Mouse (Mus musculus) stomach, embryonic 16.5 days (tissue): ENCODE data around the gene Med27. TPM values are rescaled to one million over a fixed set of nuclear protein-coding genes. Genes with fewer than 3 reads are reported as not detected.
"Not testable (repeated sequence)": the region's sequence is repeated elsewhere in the genome, so short reads cannot be mapped to it uniquely, and the experiment has no call there.

Experiments
- ATAC-seq: fragments of 200-750 bp; cut with Nextera tagmentation; 2 replicates; pipeline ENCODE4 v1.8.0; 2017; ENCODE audit warnings: moderate number of reproducible peaks, moderate TSS enrichment; ENCODE audit not compliant: insufficient read depth, low FRiP score
- H3K27ac ChIP-seq: fragments of 300-500 bp; sonication (generic); 2 replicates; pipeline ENCODE4 v1.5.1; 2014; ENCODE audit warnings: low read length
- H3K27me3 ChIP-seq: fragments of 300-500 bp; sonication (generic); 2 replicates; pipeline ENCODE4 v1.6.1; 2014; ENCODE audit warnings: low read length, control low read depth, mixed read lengths; ENCODE audit not compliant: control insufficient read depth, insufficient read depth
- H3K36me3 ChIP-seq: fragments of 300-500 bp; sonication (generic); 2 replicates; pipeline ENCODE4 v1.6.1; 2014; ENCODE audit warnings: low read length; ENCODE audit not compliant: control insufficient read depth, insufficient read depth
- H3K4me1 ChIP-seq: fragments of 300-500 bp; sonication (generic); 2 replicates; pipeline ENCODE4 v1.6.1; 2014; ENCODE audit warnings: low read length, control low read depth, mixed read lengths; ENCODE audit not compliant: control insufficient read depth, insufficient read depth
- H3K4me2 ChIP-seq: fragments of 300-500 bp; sonication (generic); 2 replicates; pipeline ENCODE4 v1.6.1; 2014; ENCODE audit warnings: low read depth, low read length, mixed read lengths
- H3K4me3 ChIP-seq: fragments of 300-500 bp; sonication (generic); replicated peaks from 2 replicates; pipeline ENCODE4 v1.5.1; 2014; ENCODE audit warnings: mild to moderate bottlenecking, low read length
- H3K9ac ChIP-seq: fragments of 300-500 bp; sonication (generic); 2 replicates; pipeline ENCODE4 v1.6.1; 2014; ENCODE audit warnings: low read length
- H3K9me3 ChIP-seq: fragments of 300-500 bp; sonication (generic); replicated peaks from 2 replicates; pipeline ENCODE4 v1.6.1; 2016; ENCODE audit warnings: low read length, control low read depth; ENCODE audit not compliant: control insufficient read depth
- WGBS: fragments of 180-500 bp; shearing (Covaris S2); extraction: QIAGEN DNeasy Blood & Tissue Kit; methylation state at CpG from one replicate; pipeline ENCODE4 v1.1.7; 2014; 5-methylcytosine and 5-hydroxymethylcytosine counted together
- polyA plus RNA-seq: library from polyadenylated mRNA; unstranded; fragments of >200 nt; fragmentation: Nextera tagmentation; extraction: Ambion mirVana; gene quantifications from 2 replicates; pipeline ENCODE4 v1.2.1, GENCODE M21; 2015

The Med27 gene
- polyA plus RNA-seq, 1 experiment from 2014 or later: 37.0 TPM

DNA sequence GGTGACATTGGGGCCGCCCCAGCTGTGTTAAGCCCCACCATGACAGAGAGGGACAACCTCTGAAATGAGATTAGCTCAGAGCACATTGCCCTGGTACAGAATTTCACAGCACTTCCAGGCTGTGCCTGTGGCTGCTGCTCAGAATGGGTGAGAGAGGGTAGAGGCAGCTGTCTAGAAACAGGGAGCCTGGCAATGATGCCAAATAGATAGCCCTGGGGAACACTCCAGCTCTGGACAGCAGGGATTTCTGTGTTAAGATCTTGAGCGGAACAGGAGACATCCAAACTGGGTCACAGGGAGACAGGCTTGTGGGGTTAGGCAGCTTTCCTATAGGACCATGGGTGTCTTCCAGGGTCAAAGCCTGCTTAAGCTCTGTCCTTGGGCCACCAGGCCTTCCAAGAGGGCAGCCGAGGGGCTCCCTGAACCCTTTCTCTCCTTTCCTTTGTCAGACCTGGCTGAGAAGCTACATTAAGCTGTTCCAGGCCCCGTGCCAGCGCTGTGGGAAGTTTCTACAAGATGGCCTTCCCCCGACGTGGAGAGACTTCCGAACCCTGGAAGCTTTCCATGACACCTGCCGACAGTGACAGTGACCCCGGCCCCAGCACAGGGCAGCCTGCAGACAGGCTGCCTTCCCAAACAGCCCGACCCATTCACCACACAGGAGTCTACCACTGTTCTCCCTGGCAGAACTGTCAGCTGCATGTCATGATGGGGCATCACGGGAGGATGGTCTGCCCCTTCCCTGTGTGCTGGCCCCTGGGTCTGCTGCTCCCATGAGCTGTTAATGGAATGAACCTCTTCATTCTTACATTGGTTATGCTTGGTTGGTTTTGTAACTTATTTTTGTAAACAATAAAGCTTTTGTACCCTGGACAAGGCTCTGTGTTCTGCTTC, 177.5 kb downstream of the Med27 start:
- H3K9ac ChIP-seq: no peak overlapping the region
- no peaks in the 10 kb centered on the region for H3K9me3 ChIP-seq
- ATAC-seq: no peak
- H3K36me3 ChIP-seq: no peaks in the 10 kb centered on the region
- no peaks in the 10 kb centered on the region for H3K4me1 ChIP-seq
- 74% methylated on average over 12 of the region's 12 CpGs for WGBS
- no peaks in the 10 kb centered on the region for H3K27me3 ChIP-seq
- H3K27ac ChIP-seq: no peak overlapping the region
- H3K4me3 ChIP-seq: no peak overlapping the region
- H3K4me2 ChIP-seq: no peak overlapping the region

DNA sequence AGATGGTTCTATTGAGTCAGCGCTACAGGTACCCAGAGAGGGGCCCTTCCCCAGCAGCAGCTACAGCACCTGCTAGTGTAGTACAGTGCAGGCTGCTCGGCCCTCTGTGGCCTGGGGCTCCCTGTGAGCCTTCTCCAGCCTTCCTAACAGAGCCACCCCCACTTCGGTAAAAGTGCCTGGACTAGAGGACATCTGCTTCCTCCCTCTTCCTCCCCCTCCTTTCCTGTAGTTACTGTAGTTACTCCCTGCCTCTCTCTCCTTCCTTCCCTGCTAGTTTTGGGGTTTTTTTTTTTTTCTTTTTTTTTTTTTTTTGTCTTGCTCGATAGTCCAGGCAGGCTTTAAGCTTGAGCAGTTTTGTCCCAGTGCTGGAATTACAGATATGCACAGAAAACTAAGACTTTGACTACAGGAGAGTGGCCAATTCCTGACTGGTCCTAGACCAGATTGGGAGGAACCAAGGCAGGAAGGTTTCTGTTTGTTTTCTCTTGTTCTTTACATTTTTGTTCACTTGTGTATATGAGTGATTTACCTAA, 178.7 kb downstream of the Med27 start:
- Histone ChIP-seq H3K4me2 (no peak overlapping the region), H3K4me1 (no peaks in the 10 kb centered on the region), H3K9ac (no peak overlapping the region), H3K27ac (no peak overlapping the region), H3K36me3 (no peaks in the 10 kb centered on the region), H3K9me3 (no peaks in the 10 kb centered on the region), H3K27me3 (no peaks in the 10 kb centered on the region), H3K4me3 (no peak overlapping the region)
- no peak for ATAC-seq
- WGBS: 42% methylated on average over 4 of the region's 4 CpGs

DNA sequence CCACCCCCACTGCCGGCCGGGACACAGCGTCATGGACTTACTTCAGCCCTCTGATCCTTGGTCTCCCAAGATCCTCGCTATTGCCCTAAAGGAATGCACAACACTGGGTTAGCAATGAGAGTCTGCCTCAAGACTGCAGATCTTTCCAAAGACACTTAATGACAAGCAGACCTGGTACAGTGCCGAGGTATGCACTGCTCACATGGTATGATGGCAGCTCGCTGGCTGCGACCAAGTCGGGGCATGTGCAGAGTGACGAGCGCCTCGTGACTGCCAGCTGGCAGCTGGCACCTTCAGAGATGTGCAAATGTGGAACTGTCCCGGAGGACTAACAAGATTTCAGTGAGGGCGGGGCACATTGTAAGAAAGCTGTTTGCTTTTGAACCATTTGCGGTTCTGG, 179.6 kb downstream of the Med27 start:
- Histone ChIP-seq H3K4me3 (no peak overlapping the region), H3K9ac (no peak overlapping the region), H3K4me1 (no peaks in the 10 kb centered on the region), H3K27ac (no peak overlapping the region), H3K9me3 (no peaks in the 10 kb centered on the region), H3K27me3 (no peaks in the 10 kb centered on the region), H3K36me3 (no peaks in the 10 kb centered on the region), H3K4me2 (no peak overlapping the region)
- 77% methylated on average over 14 of the region's 14 CpGs for WGBS
- peak; percentile 61; the same call in 1 of the 2 replicates for ATAC-seq

DNA sequence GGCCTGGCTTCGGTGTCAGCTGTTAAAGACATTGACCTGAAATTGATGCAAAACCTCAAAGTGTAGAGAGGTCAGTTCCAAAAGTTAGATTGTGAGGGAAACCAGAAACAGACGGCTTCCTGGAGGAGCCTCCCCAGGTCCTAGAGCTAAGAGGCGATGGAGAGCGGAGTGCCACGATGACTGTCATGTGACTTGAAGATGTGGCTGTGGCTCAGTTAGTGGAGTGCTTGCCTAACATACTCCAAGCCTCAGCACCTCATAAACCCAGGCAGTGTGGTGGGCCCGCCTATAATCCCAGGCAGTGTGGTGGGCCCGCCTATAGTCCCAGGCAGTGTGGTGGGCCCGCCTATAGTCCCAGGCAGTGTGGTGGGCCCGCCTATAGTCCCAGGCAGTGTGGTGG, 180.9 kb downstream of the Med27 start:
- not testable (repeated sequence) for ATAC-seq, H3K4me3 ChIP-seq, H3K4me1 ChIP-seq, H3K27me3 ChIP-seq, H3K27ac ChIP-seq, H3K9ac ChIP-seq, H3K9me3 ChIP-seq, H3K36me3 ChIP-seq, H3K4me2 ChIP-seq
- WGBS: 82% methylated on average over 7 of the region's 9 CpGs

DNA sequence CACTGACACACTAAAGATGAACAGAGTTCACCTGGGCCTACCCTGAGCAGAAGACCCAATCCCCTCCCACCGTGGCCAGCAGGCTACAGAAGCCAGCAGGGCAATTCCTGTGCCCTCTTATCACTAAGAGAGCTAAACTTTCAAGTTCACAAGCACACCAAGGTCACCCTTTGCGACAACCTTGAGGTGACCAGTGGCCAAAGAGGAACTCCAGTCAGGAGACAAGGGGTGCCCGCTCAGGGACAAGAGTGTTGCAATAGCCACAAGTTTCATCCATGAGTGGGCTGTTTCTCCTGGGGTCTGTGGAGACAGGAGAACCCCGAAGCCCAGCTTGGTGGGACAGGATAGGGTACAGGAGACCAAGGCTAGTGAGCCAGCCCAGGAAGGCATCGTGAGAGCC, 182.2 kb downstream of the Med27 start:
- 83% methylated on average over 5 of the region's 5 CpGs for WGBS

DNA sequence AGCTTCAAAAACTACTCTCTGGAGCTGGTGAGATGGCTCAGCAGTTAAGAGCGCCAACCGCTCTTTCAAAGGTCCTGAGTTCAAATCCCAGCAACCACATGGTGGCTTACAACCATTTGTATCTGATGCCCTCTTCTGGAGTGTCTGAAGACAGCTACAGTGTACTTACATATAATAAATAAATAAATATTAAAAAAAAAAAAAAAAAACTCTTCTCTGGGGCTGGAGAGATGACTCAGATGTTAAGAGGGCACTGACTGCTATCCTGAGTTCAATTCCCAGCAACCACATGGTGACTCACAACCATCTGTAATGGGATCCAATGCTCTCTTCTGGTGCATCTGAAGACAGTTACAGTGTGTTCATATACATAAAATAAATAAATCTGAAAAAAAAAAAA, 183.2 kb downstream of the Med27 start:
- not testable (repeated sequence) for ATAC-seq
- 98% methylated on average over 2 of the region's 2 CpGs for WGBS

More for the DNA sequence above, 182.2 kb downstream of the Med27 start:
- no peak overlapping the region for H3K27ac ChIP-seq
- H3K9me3 ChIP-seq: no peaks in the 10 kb centered on the region
- H3K36me3 ChIP-seq: no peaks in the 10 kb centered on the region
- no peak for ATAC-seq
- no peak overlapping the region for H3K4me3 ChIP-seq
- H3K27me3 ChIP-seq: no peaks in the 10 kb centered on the region
- no peak overlapping the region for H3K9ac ChIP-seq
- no peak overlapping the region for H3K4me2 ChIP-seq
- H3K4me1 ChIP-seq: no peaks in the 10 kb centered on the region

DNA sequence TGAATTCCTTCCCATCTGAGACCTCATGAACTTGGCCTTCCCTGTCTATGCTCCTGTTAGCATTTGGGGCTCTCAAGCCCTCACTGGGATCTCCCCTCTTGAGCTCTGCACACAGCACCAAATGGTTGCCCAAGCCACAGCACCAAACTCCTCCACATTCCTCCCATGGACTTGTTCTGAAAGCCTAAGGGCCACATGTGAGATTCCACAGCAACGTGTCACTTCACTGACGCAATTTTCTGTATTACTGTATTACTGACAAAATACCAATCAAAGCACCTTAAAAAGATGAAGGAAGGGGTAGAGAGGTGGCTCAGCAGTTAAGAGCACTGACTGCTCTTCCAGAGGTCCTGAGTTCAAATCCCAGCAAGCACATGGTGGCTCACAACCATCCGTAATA, 185.6 kb downstream of the Med27 start:
- Histone ChIP-seq H3K4me2 (no peak overlapping the region), H3K27ac (no peak overlapping the region), H3K4me1 (no peaks in the 10 kb centered on the region), H3K9me3 (no peaks in the 10 kb centered on the region), H3K4me3 (no peak overlapping the region), H3K9ac (no peak overlapping the region), H3K27me3 (no peaks in the 10 kb centered on the region), H3K36me3 (no peaks in the 10 kb centered on the region)
- no peak for ATAC-seq
- WGBS: 88% methylated on average over 3 of the region's 3 CpGs

More for the DNA sequence above, 183.2 kb downstream of the Med27 start:
- not testable (repeated sequence) for H3K27ac ChIP-seq, H3K27me3 ChIP-seq, H3K4me2 ChIP-seq, H3K36me3 ChIP-seq, H3K9me3 ChIP-seq, H3K4me3 ChIP-seq, H3K4me1 ChIP-seq, H3K9ac ChIP-seq

DNA sequence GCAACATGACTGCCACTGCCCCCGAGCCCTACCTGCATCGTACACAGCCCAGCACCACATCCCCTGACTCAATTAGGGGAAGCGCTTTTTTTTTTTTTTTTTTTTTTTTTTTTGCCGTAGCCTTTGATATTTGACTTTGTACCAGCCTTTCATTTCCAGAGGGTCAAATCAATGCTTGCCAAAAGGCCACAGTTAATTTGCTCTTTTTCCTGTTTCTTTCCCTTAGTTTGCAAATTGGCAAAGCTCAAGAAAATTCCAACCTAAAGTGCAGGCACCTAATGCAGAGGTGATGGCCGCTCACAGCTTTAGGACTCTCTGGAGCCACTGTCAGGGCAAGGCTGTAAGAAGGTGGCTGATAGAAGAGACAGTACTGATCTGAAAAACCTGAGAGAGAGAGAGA, 186.3 kb downstream of the Med27 start:
- Histone ChIP-seq H3K27ac (no peak overlapping the region), H3K36me3 (no peaks in the 10 kb centered on the region), H3K9me3 (no peaks in the 10 kb centered on the region), H3K27me3 (no peaks in the 10 kb centered on the region), H3K4me2 (no peak overlapping the region), H3K4me1 (no peaks in the 10 kb centered on the region), H3K4me3 (no peak overlapping the region), H3K9ac (no peak overlapping the region)
- 80% methylated on average over 5 of the region's 5 CpGs for WGBS
- ATAC-seq: no peak

DNA sequence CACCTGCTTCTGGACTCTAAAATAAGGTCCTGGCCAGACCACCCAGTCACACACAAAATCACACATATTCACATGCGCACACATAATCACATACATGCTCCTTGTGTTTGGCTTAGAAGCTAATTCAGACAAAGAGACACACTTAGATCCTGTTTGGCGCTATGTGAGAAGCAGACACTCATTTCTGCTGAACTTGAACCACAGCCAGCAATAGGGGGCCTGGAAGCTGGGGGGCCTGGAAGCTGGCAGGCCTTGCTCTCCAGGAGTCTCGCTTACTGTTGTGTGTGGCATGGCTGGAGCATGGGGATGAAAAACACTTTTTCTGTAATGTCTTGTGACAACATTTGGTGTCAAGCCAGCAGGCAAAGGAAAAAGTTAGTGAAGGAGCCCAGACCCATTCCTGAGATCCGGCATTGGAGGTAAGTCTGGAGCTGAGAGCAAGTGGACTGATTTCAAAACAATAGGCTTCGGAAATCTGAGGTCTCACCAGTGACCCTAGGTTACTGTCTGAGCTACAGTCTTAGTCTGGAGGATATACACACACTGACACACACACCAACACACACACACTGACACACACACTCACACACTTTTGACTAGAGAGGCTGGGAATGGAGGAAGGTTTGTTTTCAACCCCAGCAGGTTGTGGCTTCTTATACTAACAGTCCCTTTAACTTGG, 189.1 kb downstream of the Med27 start:
- Histone ChIP-seq H3K27ac (no peak overlapping the region), H3K27me3 (no peaks in the 10 kb centered on the region), H3K4me1 (no peaks in the 10 kb centered on the region), H3K9ac (no peak overlapping the region), H3K4me3 (no peak overlapping the region), H3K9me3 (no peaks in the 10 kb centered on the region), H3K4me2 (no peak overlapping the region), H3K36me3 (no peaks in the 10 kb centered on the region)
- ATAC-seq: no peak
- 66% methylated on average over 5 of the region's 5 CpGs for WGBS
